Mouse (Mus musculus) ovary, postnatal 36 days (tissue): Measurements from ENCODE around the gene Dars2.
"Not testable (repeated sequence)": the region's sequence is repeated elsewhere in the genome, so short reads cannot be mapped to it uniquely, and the experiment has no call there.

Source experiments
- DNase-seq: peaks from one replicate; pipeline ENCODE4 v3.0.0; 2022; ENCODE audit warnings: low spot score, mixed read lengths

Dars2 gene

GRCm38 (mm10) chr1:161035281-161035785 lies 35.1 kb downstream of the Dars2 start:
- DNase-seq = no peak

GRCm38 (mm10) chr1:161034435-161035280 lies 35.8 kb downstream of the Dars2 start, which contains the start of gene Zbtb37:
TSS of gene Zbtb37 (minus strand) at chr1:161034849.
- DNase-seq = peak; percentile 99

- no peak for DNase-seq
These were observed 36.5 kb downstream of the Dars2 start for GRCm38 (mm10) chr1:161033856-161034434.

- DNase-seq = no peak
These were observed 38.1 kb downstream of the Dars2 start for GRCm38 (mm10) chr1:161032345-161032744.

GRCm38 (mm10) chr1:161031881-161032280 lies 38.6 kb downstream of the Dars2 start:
- no peak for DNase-seq

GRCm38 (mm10) chr1:161030058-161030457 lies 40.4 kb downstream of the Dars2 start:
- DNase-seq = no peak

GRCm38 (mm10) chr1:161028427-161028826 lies 42.0 kb downstream of the Dars2 start:
- DNase-seq = not testable (repeated sequence)

- DNase-seq = no peak
These were observed 43.3 kb downstream of the Dars2 start for GRCm38 (mm10) chr1:161027196-161027595.

- no peak for DNase-seq
These were observed 44.8 kb downstream of the Dars2 start for GRCm38 (mm10) chr1:161025410-161026210.

GRCm38 (mm10) chr1:161020051-161020450 lies 50.4 kb downstream of the Dars2 start:
- DNase-seq = no peak

- DNase-seq = no peak
These were observed 54.1 kb downstream of the Dars2 start for GRCm38 (mm10) chr1:161016378-161016777.

GRCm38 (mm10) chr1:161010436-161010835 lies 60.0 kb downstream of the Dars2 start:
- DNase-seq = no peak

- DNase-seq = no peak
These were observed 62.4 kb downstream of the Dars2 start for GRCm38 (mm10) chr1:161008038-161008437.

- no peak for DNase-seq
These were observed 64.0 kb downstream of the Dars2 start for GRCm38 (mm10) chr1:161006471-161006870.

GRCm38 (mm10) chr1:161005526-161005925 lies 64.9 kb downstream of the Dars2 start:
- DNase-seq = no peak

GRCm38 (mm10) chr1:161004942-161005341 lies 65.5 kb downstream of the Dars2 start:
- DNase-seq = no peak

- no peak for DNase-seq
These were observed 76.6 kb downstream of the Dars2 start for GRCm38 (mm10) chr1:160993851-160994250.
